ENCODE assay signal across 7 mouse cellular contexts in the genomic region with DNA sequence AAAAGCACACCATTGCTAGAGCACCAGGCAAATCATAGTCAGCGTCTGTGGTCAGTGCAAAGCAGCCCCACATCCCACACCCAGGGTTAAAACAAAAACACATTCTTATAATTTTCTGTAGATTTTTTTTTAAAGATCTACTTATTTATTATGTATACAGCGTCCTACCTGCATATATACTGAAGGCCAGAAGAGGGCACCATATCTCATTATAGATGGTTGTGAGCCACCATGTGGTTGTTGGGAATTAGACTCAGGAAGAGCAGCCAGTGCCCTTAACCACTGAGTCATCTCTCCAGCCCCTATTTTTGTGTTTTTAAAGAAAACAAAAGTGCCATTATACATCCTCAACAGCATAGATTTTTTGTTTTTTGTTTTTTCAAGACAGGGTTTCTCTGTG. TPM values are rescaled to one million over a fixed set of nuclear protein-coding genes. Genes with fewer than 3 reads are reported as not detected.
DNase-seq lines count a peak whose midpoint lies in the region; ATAC-seq and TF ChIP-seq lines count a peak whose summit lies in the region.

No protein-coding gene starts in this region.

- no peak overlapping the region for H3K9ac ChIP-seq in kidney, embryonic 16.5 days (replicated peaks; ENCODE audit: low read length)
- H3K9ac ChIP-seq in hindbrain, postnatal 0 days (replicated peaks; ENCODE audit: low read length): no peak overlapping the region

- no peaks in the 10 kb centered on the region for H3K36me3 ChIP-seq in kidney, embryonic 16.5 days (ENCODE audit: insufficient read depth, low read length)
- H3K36me3 ChIP-seq in C2C12 (ENCODE audit: control insufficient read depth, insufficient read depth): no peaks in the 10 kb centered on the region
- H3K36me3 ChIP-seq in E14TG2a.4 (ENCODE audit: insufficient read depth, low read length): 0 out of 2 replicates have a peak, but pooled peaks cover 4% of the 10 kb centered on the region
- no peaks in the 10 kb centered on the region for H3K36me3 ChIP-seq in hindbrain, postnatal 0 days (ENCODE audit: insufficient read depth, low read length)

- no peak overlapping the region for H3K4me3 ChIP-seq in kidney, embryonic 16.5 days (ENCODE audit: low read length)
- H3K4me3 ChIP-seq in C2C12 (ENCODE audit: insufficient read depth, poor library complexity, severe bottlenecking) (no peak overlapping the region), E14TG2a.4 (replicated peaks; ENCODE audit: low read length) (no peak overlapping the region)
- H3K4me3 ChIP-seq in hindbrain, postnatal 0 days (ENCODE audit: low read length): no peak overlapping the region

- WGBS in kidney, embryonic 16.5 days: 34% methylated on average over 2 of the region's 2 CpGs
- WGBS in hindbrain, postnatal 0 days: 29% methylated on average over 2 of the region's 2 CpGs

- no peak overlapping the region for H3ac ChIP-seq in C2C12 (ENCODE audit: control insufficient read depth, insufficient read length, low read depth)

- peaks cover under 1% of the 10 kb centered on the region for H3K79me3 ChIP-seq in C2C12 (ENCODE audit: low read depth)

- no peaks in the 10 kb centered on the region for H3K9me3 ChIP-seq in kidney, embryonic 16.5 days (ENCODE audit: low read length)
- peaks cover 27% of the 10 kb centered on the region for H3K9me3 ChIP-seq in E14TG2a.4 (ENCODE audit: low read length)
- no peaks in the 10 kb centered on the region for H3K9me3 ChIP-seq in hindbrain, postnatal 0 days (ENCODE audit: low read length)

- no peak overlapping the region for H3K27ac ChIP-seq in kidney, embryonic 16.5 days (ENCODE audit: low read length)
- no peak overlapping the region for H3K27ac ChIP-seq in hindbrain, postnatal 0 days

- H3K27me3 ChIP-seq in kidney, embryonic 16.5 days (ENCODE audit: insufficient read depth, low read length): no peaks in the 10 kb centered on the region
- H3K27me3 ChIP-seq in C2C12 (ENCODE audit: control insufficient read depth, insufficient read depth, insufficient read length) (no peaks in the 10 kb centered on the region), E14TG2a.4 (ENCODE audit: insufficient read depth, low read length) (no peaks in the 10 kb centered on the region)
- H3K27me3 ChIP-seq in hindbrain, postnatal 0 days (ENCODE audit: insufficient read depth, low read length): no peaks in the 10 kb centered on the region

- peaks cover 4% of the 10 kb centered on the region for H3K79me2 ChIP-seq in C2C12 (ENCODE audit: control insufficient read depth, insufficient read depth)

- no peak for ATAC-seq in kidney, embryonic 16.5 days (ENCODE audit: low FRiP score, low TSS enrichment)
- no peak for ATAC-seq in hindbrain, postnatal 0 days

- H3K4me2 ChIP-seq in kidney, embryonic 16.5 days (replicated peaks; ENCODE audit: low read depth, low read length): no peak overlapping the region
- no peak overlapping the region for H3K4me2 ChIP-seq in hindbrain, postnatal 0 days (ENCODE audit: low read depth, low read length)

- peak; percentile 78 for DNase-seq in kidney, adult 9 months
- DNase-seq in hindbrain, postnatal 0 days (ENCODE audit: low spot score): peak; percentile 79
- DNase-seq in urinary bladder, postnatal 4 days (ENCODE audit: low spot score in 2 of 2): no peak
- DNase-seq in spleen, postnatal 4 days (ENCODE audit: low spot score in 2 of 2): no peak

- TF ChIP-seq CTCF in C2C12 (IDR thresholded peaks at IDR 0.05; ENCODE audit: control insufficient read depth, insufficient read depth, insufficient read length) (no peak), E14TG2a.4 (conservative IDR thresholded peaks at IDR 0.05; ENCODE audit: low read length) (peak; percentile 55)
- TF ChIP-seq CTCF in hindbrain, postnatal 0 days (IDR thresholded peaks at IDR 0.05; ENCODE audit: low read depth): peak; percentile 78

- peaks cover 14% of the 10 kb centered on the region for H3K4me1 ChIP-seq in kidney, embryonic 16.5 days (ENCODE audit: insufficient read depth, low read length)
- peaks cover 22% of the 10 kb centered on the region for H3K4me1 ChIP-seq in E14TG2a.4 (replicated peaks; ENCODE audit: low read depth, low read length)
- H3K4me1 ChIP-seq in hindbrain, postnatal 0 days (ENCODE audit: insufficient read depth, low read length): 0 out of 2 replicates have a peak, but pooled peaks cover under 1% of the 10 kb centered on the region

TF ChIP-seq in C2C12, 6 proteins besides CTCF, POLR2A, EP300 and RAD21:
- TF ChIP-seq MAX (IDR thresholded peaks at IDR 0.05) (peak; percentile 80), FOSL1 (IDR thresholded peaks at IDR 0.05; ENCODE audit: insufficient read depth, low read length, poor library complexity, severe bottlenecking) (no peak)
TF ChIP-seq in C2C12: peak in this region for 1.

RNA-seq across cellular contexts. Expression of gene Zer1, which starts 4.4 kb away (rescaled TPM):
- polyA plus RNA-seq in kidney, embryonic 16.5 days (2015; fragmentation: Nextera tagmentation; extraction: Ambion mirVana): 5.6 and 8.0 TPM in 2 replicates
- 7.2 TPM for polyA plus RNA-seq in C2C12 (2012; fragmentation: generic; extraction: Trizol)
- total RNA-seq in hindbrain, postnatal 0 days (2014; rRNA removed): 77.6 and 99.2 TPM in 2 replicates
- 14.0 and 14.6 TPM in 2 replicates for polyA plus RNA-seq in hindbrain, postnatal 0 days (2015; fragmentation: Nextera tagmentation; extraction: Ambion mirVana)

RNA-seq across cellular contexts. Expression of gene Tbc1d13, which starts 4.8 kb away (rescaled TPM):
- 8.2 and 12.3 TPM in 2 replicates for polyA plus RNA-seq in kidney, embryonic 16.5 days (2015; fragmentation: Nextera tagmentation; extraction: Ambion mirVana)
- polyA plus RNA-seq in C2C12 (2012; fragmentation: generic; extraction: Trizol): 25.3 TPM
- 106 and 109 TPM in 2 replicates for total RNA-seq in hindbrain, postnatal 0 days (2014; rRNA removed)
- polyA plus RNA-seq in hindbrain, postnatal 0 days (2015; fragmentation: Nextera tagmentation; extraction: Ambion mirVana): 9.4 and 10.8 TPM in 2 replicates

RNA-seq across cellular contexts. Expression of gene Zdhhc12, which starts 35.3 kb away (rescaled TPM):
- polyA plus RNA-seq in kidney, embryonic 16.5 days (2015; fragmentation: Nextera tagmentation; extraction: Ambion mirVana): 41.6 and 42.6 TPM in 2 replicates
- 31.5 TPM for polyA plus RNA-seq in C2C12 (2012; fragmentation: generic; extraction: Trizol)
- 25.4 and 35.0 TPM in 2 replicates for total RNA-seq in hindbrain, postnatal 0 days (2014; rRNA removed)
- polyA plus RNA-seq in hindbrain, postnatal 0 days (2015; fragmentation: Nextera tagmentation; extraction: Ambion mirVana): 30.2 and 32.2 TPM in 2 replicates

RNA-seq across cellular contexts. Expression of gene Endog, which starts 42.5 kb away (rescaled TPM):
- 22.0 and 22.8 TPM in 2 replicates for polyA plus RNA-seq in kidney, embryonic 16.5 days (2015; fragmentation: Nextera tagmentation; extraction: Ambion mirVana)
- 16.1 TPM for polyA plus RNA-seq in C2C12 (2012; fragmentation: generic; extraction: Trizol)
- 63.7 and 64.1 TPM in 2 replicates for total RNA-seq in hindbrain, postnatal 0 days (2014; rRNA removed)
- polyA plus RNA-seq in hindbrain, postnatal 0 days (2015; fragmentation: Nextera tagmentation; extraction: Ambion mirVana): 42.2 and 42.7 TPM in 2 replicates

RNA-seq across cellular contexts. Expression of gene Spout1, which starts 49.5 kb away (rescaled TPM):
- 83.5 and 93.2 TPM in 2 replicates for polyA plus RNA-seq in kidney, embryonic 16.5 days (2015; fragmentation: Nextera tagmentation; extraction: Ambion mirVana)
- polyA plus RNA-seq in C2C12 (2012; fragmentation: generic; extraction: Trizol): 33.4 TPM
- total RNA-seq in hindbrain, postnatal 0 days (2014; rRNA removed): 32.6 and 48.2 TPM in 2 replicates
- polyA plus RNA-seq in hindbrain, postnatal 0 days (2015; fragmentation: Nextera tagmentation; extraction: Ambion mirVana): 52.6 and 56.1 TPM in 2 replicates

Comparison
In these comparisons a context has a peak if more than half of its experiments do, and no peak if none do; other contexts are left out.
1. DNase-seq: peak in kidney, adult 9 months (single experiment) and hindbrain, postnatal 0 days (single experiment); none in urinary bladder, postnatal 4 days (0 of 2) and spleen, postnatal 4 days (0 of 2).